Mouse (Mus musculus) cerebellum, adult 8-10 months (tissue): ENCODE data around the gene Atad1.
"Not testable (repeated sequence)": the region's sequence is repeated elsewhere in the genome, so short reads cannot be mapped to it uniquely, and the experiment has no call there.

Experiments
- DNase-seq: peaks from one replicate; pipeline ENCODE4 v3.0.0; 2022

Atad1 gene

GRCm38 (mm10) chr19:32739686-32740085 lies at the start of gene Atad1:
Gene Atad1 (minus strand): TSS chr19:32739786.
- DNase-seq, result no peak

- not testable (repeated sequence) for DNase-seq
Measured at GRCm38 (mm10) chr19:32788016-32788415, 48.4 kb upstream of the Atad1 start.

- DNase-seq, result not testable (repeated sequence)
Measured at GRCm38 (mm10) chr19:32787388-32787787, 47.8 kb upstream of the Atad1 start.

- DNase-seq, result no peak
Measured at GRCm38 (mm10) chr19:32781305-32782071, 41.9 kb upstream of the Atad1 start.

GRCm38 (mm10) chr19:32779131-32779530 lies 39.5 kb upstream of the Atad1 start:
- DNase-seq, result no peak

GRCm38 (mm10) chr19:32778411-32778810 lies 38.8 kb upstream of the Atad1 start:
- no peak for DNase-seq

- DNase-seq, result no peak
Measured at GRCm38 (mm10) chr19:32762493-32762892, 22.9 kb upstream of the Atad1 start.

- DNase-seq, result no peak
Measured at GRCm38 (mm10) chr19:32761162-32761561, 21.6 kb upstream of the Atad1 start.

- DNase-seq, result no peak
Measured at GRCm38 (mm10) chr19:32760499-32760898, 20.9 kb upstream of the Atad1 start.

- DNase-seq, result no peak
Measured at GRCm38 (mm10) chr19:32759357-32760024, 19.9 kb upstream of the Atad1 start.

- DNase-seq, result no peak
Measured at GRCm38 (mm10) chr19:32758793-32759161, 19.2 kb upstream of the Atad1 start.

GRCm38 (mm10) chr19:32757831-32758792 lies 18.5 kb upstream of the Atad1 start:
- peak; percentile 57 for DNase-seq

GRCm38 (mm10) chr19:32756900-32757725 lies 17.5 kb upstream of the Atad1 start, which contains the start of gene Pten:
Gene Pten (plus strand): TSS chr19:32757497.
- peak; percentile 98 for DNase-seq

- DNase-seq, result no peak
Measured at GRCm38 (mm10) chr19:32756636-32756899, 17.0 kb upstream of the Atad1 start.

- DNase-seq, result peak; percentile 97
Measured at GRCm38 (mm10) chr19:32755792-32756635, 16.4 kb upstream of the Atad1 start.

- DNase-seq, result peak; percentile 44
Measured at GRCm38 (mm10) chr19:32755104-32755791, 15.7 kb upstream of the Atad1 start.

- peak; percentile 42 for DNase-seq
Measured at GRCm38 (mm10) chr19:32754188-32755000, 14.8 kb upstream of the Atad1 start.

GRCm38 (mm10) chr19:32753386-32753785 lies 13.8 kb upstream of the Atad1 start:
- DNase-seq, result no peak

GRCm38 (mm10) chr19:32752357-32752756 lies 12.8 kb upstream of the Atad1 start:
- no peak for DNase-seq

- no peak for DNase-seq
Measured at GRCm38 (mm10) chr19:32749425-32749824, 9.8 kb upstream of the Atad1 start.
